Mouse (Mus musculus) erythroblast, embryonic 14.5 days (primary cell): Measurements from ENCODE around the gene Fbxo27.

Source experiments
- GATA1 ChIP-seq: IDR thresholded peaks from 2 replicates; pipeline ENCODE4 v1.6.1; 2012; ENCODE audit warnings: low read length, inconsistent platforms, mixed read lengths
- TAL1 ChIP-seq: IDR thresholded peaks from 3 replicates; pipeline ENCODE4 v1.6.1; 2012; ENCODE audit warnings: low read length, inconsistent platforms, mixed read lengths

DNA sequence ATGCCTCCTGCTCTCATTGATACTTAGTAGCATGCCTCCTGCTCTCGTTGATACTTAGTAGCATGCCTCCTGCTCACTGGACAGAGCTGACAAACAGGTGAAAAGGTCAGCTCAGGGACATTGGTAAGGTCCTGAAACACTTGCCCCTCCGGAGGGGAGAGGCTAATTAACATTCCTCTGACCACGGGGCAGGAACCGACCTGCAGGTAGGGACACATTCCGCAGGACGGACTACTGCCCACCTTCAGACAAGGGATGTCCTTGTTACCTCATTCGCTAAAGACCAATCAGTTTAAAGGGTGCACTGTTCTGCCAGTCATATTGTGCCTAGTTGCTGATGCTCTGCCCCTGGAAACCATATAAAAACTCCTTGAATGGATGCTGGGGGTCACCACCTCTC is 1.6 kb upstream of the Fbxo27 start:
- TF ChIP-seq GATA1 = no peak
- TF ChIP-seq TAL1 = no peak
